Mouse (Mus musculus) c-Kit-negative CD71-positive TER-119-positive erythroid progenitor cells, embryonic 14.5 days (primary cell): ENCODE results near the gene Afmid.
A peak's percentile ranks its signal among the peaks of the same experiment; 100 is the strongest.

Experiments
- DNase-seq: peaks from one replicate; pipeline ENCODE4 v3.0.0-alpha.2; 2013; ENCODE audit warnings: low read depth, low spot score

Gene Afmid

DNA sequence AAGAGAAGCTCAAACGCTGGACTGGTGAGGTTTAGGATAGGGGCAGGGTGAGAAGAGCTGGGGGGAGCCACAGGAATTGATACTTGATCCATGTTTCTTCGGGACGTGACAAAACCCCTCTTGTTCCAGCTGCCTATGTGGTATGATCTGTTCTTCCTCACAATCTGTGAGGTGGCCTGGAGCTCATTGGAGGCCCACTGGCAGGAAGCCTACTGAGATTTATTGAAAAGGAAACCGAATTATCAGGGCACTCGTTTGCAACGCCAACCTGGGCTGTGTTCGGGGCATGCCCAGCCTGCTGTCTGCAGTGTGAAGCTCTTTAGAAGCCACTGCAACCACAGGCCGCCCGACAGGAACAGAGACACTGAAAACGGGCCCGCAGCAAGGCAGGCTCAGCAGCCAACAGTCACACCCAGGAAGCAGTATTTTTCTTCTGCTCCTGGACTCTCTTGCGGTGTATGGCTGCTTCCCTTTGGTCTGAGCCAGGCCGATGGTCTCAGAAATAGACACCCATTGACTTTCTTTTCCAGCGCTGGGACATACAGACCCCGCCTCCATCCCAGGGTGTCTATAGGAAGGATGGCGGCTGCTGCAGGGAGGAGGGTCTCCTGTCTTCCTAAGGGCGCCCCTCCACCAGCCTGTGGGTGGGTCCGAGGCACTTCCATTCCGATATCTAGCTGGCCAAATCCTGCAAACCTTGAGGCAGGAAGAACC, 22.7 kb downstream of the Afmid start:
- DNase-seq: no peak

DNA sequence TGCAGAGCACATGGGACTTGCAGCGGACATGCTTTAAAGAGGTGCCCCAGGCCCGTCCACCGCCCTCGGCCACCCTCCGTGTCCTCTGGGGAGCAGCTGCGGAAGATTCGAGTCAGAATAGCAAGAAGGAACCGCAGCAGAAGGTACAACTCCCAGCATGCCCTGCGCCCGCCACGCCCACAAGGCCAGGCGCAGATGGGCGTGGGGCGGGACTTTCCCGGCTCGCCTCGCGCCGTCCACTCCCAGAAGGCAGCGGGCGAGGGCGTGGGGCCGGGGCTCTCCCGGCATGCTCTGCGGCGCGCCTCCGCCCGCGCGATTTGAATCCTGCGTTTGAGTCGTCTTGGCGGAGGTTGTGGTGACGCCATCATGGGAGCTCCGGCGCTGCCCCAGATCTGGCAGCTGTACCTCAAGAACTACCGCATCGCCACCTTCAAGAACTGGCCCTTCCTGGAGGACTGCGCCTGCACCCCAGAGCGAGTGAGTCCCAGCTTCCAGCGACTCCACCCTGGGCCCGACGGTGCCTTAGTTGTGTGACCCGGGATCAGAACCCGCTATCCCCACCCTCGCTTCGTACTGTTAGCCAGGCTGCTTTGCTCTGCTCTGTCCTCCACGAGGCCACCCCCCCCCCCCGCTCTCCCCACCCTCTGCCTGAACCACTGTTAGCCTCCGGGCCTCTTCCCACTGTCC, 23.4 kb downstream of the Afmid start, which contains the start of gene Birc5:
Birc5 (plus strand) TSS at position 267 of the 687 bp plus-strand sequence.
- DNase-seq: peak; percentile 94

- DNase-seq: no peak
Observed at GRCm38 (mm10) chr11:117852875-117853274, 27.2 kb downstream of the Afmid start.

DNA sequence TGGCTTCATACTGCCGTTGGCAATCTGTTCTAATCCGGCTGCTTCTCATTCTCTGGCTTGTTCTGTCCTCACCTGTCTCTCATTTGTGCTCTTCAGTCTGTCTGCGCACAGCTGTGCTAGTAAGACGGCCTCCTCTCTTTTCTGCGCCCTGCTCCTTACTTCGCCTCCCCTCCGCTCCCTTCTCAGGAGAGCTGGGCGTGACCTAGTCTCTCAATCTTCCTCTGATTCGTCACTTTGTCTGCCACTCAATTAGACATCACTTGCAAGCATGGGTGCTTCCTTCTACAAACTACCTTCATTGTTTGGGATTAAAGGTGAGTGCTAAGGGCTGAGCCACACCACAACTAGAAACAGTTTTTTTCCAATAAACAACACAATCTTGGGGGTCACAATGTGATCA, 28.5 kb downstream of the Afmid start:
- DNase-seq: no peak

DNA sequence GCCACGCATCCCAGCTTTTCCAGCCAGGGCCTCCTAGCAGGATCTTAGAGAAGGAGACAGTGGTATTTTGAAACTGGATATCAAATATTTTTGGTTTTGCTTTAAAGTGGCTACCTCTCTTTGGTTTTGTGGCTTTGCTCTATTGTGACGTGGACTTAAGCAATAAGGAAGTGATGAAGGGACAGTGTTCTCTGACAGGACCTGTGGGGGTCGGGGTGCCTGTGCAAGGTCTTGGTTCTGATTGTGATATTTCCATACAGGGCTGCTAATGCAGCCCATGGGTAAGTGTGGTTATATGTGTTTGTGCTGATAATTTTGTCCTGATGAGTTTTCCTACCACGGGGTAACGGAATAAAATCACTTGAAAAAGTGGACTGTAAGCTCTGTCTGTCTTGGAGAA, 29.6 kb downstream of the Afmid start:
- DNase-seq: no peak

DNA sequence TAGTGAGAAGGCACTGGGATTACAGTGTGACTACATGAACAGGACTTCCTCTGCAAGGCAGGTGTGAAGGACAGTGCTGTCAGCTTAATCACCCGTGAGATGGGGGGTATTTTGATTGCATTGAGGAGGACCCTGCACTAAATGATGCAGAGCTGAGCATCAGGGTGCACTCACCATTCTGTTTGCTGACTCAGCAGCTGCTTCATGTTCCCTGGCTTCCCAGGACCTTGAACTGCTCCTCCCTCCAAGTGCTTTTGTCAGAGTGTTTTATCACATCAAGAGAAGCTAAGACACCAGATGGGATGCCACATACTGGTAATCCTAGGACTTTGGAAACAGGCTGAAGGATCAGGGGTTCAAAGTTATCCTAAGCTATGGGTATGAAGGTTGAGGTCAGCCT, 30.3 kb downstream of the Afmid start:
- no peak for DNase-seq

GRCm38 (mm10) chr11:117857462-117857861, 31.7 kb downstream of the Afmid start:
- no peak for DNase-seq

DNA sequence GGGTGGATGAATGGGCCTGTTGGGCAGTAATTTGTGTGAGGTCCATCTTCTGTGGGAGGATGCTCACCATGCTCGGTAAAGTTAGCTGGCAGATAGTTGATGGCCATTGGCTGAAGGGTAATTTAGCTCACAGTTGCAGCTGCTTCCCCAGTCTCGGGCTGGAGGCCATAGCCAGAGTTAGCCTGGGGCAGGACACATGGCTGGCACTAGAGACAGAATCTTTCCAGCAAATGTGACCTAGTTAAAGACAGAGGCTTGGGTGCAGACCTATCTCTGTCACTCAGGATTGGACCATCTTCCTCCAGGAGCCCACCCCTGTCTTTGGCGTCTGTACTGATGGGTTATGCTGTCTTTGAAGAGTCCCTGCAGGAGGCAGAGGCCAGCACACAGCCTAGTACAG, 32.7 kb downstream of the Afmid start:
- DNase-seq: no peak

DNA sequence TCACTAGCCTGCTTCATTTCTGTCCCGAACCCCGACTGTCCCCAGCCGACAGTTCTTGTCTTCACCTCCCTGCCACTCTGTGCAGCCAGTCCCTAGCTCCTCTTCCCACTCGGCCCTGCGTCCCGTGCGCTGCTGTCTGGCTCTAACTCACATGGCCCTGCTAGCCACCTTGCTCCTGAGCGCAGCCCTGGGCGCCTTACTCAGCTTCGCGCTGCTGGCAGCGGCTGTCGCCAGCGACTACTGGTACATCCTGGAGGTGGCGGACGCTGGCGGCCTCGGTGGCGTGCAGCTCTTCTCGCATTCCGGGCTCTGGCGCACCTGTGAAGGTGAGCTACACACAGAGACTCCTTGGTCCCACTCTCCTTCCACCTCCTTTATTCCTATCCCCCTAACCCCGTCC, 34.9 kb downstream of the Afmid start, which contains the start of gene Tmem235:
Tmem235 (plus strand) TSS at position 152 of the 400 bp plus-strand sequence.
- no peak for DNase-seq

DNA sequence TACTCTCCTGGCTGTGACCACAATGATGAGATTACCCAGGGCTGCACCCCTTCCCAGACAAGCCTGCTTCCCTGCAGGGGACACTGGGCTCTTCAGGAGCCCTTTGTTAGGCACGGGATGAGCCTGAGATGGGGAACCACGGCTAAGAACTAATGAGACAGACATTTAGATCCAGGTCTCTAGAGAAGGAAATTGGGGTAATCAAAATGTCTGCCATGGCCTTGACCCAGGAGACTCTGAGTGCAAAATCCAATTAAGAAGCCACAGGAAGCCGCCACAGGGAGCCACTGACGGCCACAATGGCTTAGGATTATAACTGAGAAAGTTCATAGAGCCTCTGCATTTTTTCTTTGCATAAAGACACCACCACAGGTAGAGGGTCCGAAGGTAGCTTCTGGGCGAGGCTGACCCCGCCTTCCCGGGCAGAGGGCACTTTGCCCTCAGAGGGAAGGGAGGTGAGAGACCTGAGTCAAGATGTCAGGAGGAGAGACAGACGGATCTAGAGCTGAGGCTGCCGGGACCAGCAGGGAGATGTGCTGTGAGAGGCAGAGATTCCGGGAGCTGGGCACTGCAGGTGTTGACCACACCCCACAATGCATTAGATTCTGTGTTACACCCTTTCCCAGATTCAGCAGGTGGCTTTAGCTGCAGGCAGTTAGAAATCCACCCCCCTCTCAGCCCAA, 37.6 kb downstream of the Afmid start:
- no peak for DNase-seq

DNA sequence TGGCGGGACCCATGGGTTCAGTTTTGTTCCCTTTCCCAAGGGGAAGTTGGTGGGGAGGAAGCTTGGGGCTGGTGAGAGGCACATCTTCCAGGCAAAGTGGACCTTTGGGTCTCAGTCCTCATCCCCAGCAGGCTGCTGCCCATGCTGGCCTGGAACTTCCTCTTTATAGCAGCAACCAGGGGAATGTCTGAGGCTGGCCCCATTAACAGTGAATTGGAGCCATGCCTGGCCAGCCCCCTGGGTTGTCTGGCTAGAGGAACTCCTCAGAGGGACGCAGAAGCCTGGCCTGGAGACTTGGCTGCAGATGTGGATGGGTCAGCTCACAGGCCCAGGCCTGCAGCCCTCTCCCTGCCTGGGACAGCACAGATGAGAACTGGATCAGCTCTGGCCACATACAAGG, 39.1 kb downstream of the Afmid start:
- no peak for DNase-seq

DNA sequence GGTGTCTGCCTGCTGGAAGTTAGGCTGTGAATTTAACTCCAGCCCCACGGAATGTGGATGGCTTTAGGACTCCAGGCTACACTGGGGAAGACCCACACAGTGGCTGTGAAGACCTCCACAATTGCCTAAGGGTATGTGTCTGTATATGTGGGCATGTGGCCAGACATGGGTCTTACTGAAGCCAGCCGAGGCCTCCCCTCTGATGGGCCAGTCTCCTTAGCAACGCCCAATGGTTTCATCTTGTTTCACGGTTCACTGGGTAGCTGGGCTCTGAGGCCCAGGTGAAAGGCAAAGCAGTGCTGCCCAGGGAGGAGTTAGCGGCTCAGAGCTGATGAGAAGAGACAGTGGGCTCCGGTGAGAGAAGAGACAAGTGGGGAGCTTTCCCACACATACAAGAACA, 40.3 kb downstream of the Afmid start:
- no peak for DNase-seq

GRCm38 (mm10) chr11:117870688-117871365, 45.1 kb downstream of the Afmid start:
- DNase-seq: peak; percentile 60

DNA sequence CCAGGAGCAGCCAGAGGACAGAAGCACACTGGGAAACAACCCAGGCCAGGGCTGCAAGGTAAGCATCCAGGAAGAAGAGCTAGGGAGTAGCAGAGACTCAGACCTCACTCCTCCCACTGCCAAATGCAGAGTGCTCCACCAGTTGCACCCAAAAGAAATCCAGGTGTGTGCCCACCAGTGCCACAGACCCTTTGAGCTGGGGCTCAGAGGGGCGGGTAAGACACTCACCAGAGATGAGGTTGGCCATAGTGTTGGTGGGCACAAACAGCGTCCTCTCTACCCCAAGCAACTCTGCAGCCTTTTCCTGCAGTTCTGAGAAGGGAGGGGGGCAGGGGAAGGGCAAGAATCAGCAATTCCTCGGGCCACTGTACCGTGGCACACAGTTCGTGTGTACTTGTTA, 45.7 kb downstream of the Afmid start:
- no peak for DNase-seq

- DNase-seq: no peak
Observed at GRCm38 (mm10) chr11:117871911-117872584, 46.3 kb downstream of the Afmid start.

GRCm38 (mm10) chr11:117872861-117873608, 47.3 kb downstream of the Afmid start, which contains the start of gene Tha1:
Gene Tha1, minus strand, starts transcription at chr11:117873481.
- no peak for DNase-seq

DNA sequence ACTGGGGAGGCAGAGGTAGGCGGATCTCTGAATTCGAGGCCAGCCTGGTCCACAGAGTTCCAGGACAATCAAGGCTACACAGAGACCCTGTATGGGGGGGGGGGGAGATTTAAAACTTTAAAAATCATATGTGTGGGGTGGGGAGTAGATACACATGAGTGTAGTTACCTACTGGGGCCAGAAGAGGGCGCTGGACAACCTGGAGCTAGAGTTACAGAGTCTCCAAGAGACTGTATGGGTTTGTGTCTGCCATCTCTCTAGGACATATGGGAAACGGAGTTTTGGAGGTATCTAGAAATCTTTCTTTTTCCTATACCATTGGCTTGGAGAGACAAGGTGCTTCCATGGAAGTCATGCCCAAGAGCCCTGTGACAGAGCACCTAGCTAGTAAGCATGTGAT, 48.7 kb downstream of the Afmid start:
- no peak for DNase-seq

GRCm38 (mm10) chr11:117875681-117876080, 50.0 kb downstream of the Afmid start:
- DNase-seq: no peak

DNA sequence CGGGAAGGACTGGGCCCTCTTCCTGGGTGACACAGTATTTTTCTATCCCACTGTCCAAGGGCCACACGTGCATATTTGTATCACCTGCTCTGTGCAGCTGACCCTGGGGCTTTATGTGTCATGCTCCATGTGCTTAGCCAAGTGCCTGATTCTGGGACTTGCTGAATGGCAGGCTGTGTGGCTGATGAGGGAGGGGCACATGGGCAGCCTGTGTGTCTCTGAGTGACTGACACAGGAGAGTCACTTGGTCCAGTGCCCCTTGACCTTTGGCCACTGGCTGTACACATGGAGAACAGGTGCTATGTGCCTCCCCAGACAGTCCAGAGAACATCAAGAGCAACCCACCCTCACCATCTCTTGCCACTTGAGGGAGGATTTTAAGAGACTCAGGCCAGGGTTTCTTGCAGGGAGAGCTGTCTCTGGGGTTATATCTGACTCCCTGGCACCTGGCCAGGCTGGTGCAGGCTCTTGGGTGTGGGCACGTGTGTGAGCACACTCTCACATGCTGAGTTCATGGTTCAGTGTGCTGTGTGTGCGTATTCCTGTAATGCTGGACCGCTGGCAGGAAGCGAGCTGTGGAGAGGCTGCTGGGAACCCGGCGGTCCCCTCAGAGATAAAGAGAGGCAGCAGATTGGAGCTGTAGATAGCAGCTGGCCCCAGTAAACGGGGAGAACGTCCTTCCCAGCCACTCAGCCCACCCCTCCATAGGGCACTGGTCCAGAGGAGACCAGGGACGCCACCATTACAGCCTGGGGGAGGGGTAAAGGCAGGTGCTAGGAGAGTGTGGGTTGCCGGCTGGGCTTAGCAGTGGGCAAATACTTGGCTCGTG, 52.4 kb downstream of the Afmid start:
- no peak for DNase-seq

GRCm38 (mm10) chr11:117878892-117879291, 53.2 kb downstream of the Afmid start:
- DNase-seq: no peak
